Mouse (Mus musculus): ENCODE results near the gene Ski.

Gene Ski

GRCm38 (mm10) chr4:155149941-155150275 is 72.5 kb downstream of the Ski start:
- no peak for DNase-seq

- DNase-seq = peak; percentile 85 to 94
These were observed 73.3 kb downstream of the Ski start for GRCm38 (mm10) chr4:155148910-155149698.

DNA sequence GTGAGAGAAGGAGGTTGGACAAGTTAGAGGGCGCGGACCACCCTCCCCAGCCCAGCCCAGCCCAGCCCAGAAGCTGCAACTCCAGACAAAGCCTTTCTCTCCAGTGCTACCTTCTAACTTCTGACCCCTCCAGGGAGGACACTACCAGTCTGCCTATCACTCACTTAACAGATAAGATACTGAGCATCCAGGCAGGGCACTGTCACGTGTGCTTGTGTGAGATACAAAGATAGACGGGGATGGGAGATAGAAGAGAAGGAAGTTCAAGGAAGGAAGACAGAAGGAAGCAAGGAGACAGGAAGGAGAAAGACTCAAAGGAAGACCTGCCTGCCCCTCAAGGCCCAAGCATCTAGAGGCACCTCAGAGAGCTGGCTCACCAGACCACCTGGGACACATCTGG is 73.9 kb downstream of the Ski start:
- no peak for DNase-seq

DNA sequence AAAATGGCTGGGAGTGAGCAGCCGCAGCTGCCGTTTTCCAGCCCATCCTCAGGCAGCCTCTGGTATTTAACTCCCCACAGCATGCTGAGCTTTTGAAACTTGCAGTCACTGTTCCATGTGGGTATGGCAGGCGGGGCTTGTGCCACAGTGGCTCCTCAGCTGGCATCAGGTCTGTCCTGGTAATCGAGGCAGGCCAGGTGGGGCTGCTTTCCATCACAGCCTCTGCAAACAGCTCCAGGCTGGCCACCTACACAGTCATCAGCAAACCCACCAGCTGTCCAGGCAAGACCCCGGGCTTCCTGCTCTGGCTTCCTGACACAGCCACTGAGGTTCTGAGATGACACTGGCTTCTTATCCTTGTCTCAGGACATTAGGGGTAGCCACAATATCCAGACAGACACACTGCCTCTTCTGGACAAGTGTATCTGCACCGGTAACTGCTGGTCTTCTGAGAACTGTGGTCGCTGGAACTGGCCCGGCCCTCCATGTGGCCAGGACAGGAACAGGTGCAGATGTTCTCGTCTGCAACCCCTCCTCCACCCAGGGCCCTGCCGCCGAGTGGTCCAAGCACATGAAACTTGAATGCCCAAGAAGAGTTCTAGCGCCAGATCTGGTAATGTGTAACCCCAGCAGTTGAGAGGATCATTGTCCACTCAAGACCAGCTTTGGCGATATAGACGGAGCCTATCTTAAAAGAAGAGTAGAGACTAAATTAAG is 76.1 kb downstream of the Ski start:
- DNase-seq = no peak

DNA sequence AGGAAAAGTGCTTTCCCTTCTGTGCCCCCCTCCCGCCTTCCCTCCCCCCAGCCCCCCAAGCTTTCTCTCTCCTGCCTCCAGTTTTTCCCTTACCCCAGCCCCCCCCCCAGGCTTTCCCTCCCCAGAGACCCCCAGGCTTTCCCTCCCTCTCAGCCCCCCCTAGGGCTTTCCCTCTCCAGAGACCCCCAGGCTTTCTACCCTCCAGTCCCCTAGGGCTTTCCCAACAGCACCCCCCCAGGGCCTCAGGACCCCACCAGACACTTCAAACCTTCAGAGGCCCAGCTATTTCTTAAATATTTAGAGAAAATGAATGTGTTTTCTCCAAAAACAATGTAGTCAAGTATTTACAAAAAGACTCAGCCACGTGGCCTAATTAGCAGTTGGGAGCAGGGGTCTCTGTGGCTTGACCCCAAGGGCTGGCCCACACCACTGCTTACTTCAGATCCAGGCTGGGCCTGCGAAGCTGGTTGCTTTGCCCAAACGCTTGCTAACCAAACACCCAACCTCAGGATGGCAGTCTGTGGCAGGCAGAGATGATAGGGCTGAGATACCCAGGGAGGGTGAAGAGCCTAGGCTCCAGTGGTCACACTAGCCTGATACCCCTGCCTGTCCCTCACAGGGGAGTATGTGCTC is 77.7 kb downstream of the Ski start:
- DNase-seq = peak; percentile 49 to 81

- DNase-seq = peak; percentile 84 to 95
These were observed 78.4 kb downstream of the Ski start for GRCm38 (mm10) chr4:155143871-155144502.

DNA sequence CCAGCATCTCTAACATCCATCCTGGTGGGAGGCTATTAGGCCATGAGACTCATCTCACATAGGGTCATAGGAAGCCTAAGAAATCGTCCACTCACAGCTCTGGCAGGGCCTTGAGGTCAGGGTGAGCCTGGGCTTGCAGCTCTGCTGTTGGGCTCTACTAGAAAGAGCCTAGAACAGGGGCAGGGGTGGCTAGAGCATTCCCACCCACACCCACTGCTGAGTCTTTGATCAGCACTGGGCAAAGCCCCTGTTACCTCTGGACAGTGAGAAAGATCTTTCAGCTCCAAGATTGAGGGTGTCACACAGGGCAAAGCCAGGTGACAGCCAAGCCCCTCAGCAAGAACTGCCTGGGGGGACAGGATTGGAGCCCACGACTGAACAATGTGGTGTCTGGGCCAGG is 79.0 kb downstream of the Ski start:
- DNase-seq = no peak

GRCm38 (mm10) chr4:155142836-155143235 is 79.6 kb downstream of the Ski start:
- DNase-seq = no peak

GRCm38 (mm10) chr4:155140795-155141265 is 81.6 kb downstream of the Ski start:
- DNase-seq = peak; percentile 65 to 81

DNA sequence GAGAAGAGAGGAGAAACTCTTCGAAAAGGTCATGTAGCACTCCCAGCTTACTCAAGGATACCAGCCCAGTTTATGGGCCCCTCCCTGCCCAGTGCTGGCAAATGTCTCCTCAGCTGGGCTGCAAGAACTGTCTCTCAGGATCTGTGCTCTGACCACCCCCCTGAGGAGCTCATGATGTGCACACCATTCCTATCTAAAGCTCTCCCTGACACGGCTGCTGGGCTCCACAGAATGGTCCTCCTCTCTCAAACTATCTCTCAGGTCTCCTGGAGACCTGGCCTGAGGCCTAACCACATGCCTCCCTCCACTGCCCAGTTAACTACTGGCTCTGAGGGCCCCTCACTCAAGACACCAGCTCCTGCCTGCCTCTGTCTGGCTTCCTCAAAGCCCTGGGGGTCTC is 82.2 kb downstream of the Ski start:
- DNase-seq = no peak

DNA sequence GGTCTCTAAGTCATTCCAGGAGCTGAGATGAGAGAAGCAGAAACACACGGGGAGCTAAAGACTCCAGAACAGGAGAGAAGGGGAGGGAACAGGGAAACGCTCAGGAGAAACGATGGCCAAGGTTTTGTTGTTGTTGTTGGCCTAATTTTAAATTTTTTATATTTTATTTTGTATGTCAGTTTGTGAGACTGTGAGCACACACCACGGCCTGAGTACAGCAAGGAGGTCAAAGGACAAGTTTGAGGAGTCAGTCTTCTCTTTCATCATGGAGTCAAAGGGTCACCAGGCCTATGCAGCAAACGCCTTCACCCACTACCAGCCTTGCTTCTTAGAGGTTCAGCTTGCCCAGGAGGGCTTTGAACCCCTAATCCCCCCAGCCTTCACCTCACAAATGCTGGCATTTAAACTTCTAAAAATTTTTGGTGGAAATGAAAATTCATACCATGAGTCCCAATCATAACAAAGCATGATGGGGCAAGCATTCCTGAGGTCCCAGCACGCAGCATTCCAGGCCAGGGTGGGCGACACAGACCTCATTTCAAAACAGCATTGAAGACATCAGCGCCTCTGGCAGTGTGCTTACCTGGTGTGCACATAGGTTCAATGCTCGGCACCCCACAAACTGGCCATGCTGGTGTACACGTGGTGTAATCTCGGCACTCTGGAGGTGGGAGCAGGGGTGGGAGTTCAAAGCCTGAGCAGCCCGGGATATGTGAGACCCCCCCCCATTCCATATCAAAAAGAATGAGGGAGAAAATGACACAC is 82.9 kb downstream of the Ski start:
- no peak for DNase-seq

DNA sequence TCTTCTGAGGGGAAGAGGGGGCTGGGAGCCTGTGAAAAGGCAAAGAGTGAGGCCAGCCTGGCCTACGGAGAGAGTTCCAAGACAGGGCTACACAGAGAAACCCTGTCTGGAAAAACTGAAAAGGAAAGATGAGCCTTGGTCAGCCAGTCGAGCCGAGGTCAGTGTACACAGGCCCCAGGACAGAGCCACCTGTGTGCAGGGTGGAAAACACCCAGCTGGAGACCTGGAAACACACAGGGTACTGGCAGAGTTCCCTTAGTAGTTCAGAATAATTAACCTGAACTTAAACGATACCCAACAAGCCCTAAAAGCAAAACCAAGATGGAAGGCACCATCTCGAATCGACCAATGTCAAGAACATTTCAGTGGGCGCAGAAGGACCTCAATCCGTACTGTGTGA is 83.9 kb downstream of the Ski start:
- DNase-seq = no peak

GRCm38 (mm10) chr4:155137891-155138290 is 84.5 kb downstream of the Ski start:
- DNase-seq = no peak

- DNase-seq = peak in 1 of 2 experiments; percentile 34
These were observed 86.3 kb downstream of the Ski start for GRCm38 (mm10) chr4:155135909-155136585.

GRCm38 (mm10) chr4:155134686-155135172 is 87.7 kb downstream of the Ski start:
- DNase-seq = no peak

DNA sequence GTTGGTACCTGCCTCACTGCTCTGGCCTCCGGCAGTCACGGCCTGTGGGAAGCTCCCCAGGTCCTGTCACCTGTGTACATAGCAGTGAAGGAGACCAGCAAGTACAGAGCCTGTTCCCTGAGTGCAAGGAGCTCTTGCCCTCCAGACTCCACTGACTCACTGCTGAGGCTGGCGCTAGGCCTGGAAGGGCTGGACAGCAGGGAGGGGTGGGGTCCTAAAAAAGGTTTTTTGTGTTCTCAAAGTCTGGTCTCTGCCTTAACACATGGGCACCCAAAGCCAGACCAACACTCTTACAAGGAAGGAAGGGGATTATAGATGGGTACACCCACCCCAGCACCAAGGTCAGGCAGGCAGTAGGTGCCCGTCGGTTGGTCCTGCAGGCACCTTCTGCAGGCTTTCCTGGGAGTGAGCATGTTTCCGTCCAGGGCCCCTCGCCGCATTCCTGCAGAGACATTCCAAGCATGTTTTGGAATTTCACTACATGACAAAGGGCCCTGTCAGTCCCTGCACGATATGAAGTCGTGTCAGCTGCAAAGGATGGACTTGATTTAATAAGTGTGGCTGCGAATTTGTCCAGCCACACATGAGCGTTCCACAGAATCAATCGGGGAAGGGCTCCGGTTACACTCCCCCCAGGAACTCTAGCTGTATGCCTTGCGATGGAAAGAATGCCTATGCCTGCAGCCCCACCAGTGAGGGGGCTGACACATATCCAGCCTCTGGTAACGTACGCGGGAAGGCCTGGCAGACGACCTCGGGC is 88.6 kb downstream of the Ski start:
- DNase-seq = peak; percentile 45 to 71

DNA sequence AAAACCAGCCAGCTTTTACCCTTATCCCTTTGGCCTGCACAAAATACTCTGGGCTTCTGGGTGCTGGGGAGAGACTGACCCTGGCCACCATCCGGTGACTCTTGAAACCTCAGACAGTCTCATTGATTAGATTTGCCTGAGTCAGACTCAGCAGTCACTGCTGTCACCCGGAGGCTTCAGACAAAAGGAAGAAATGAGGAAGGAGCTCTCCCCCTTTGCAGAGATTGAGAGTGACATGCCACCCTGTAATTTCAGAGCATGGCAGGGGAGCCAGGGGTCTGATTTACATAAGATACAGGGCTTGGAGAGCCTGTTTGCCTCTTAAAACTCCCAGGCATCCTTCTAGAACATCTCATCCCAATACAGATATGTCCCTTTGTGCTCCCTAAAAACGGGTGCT is 89.2 kb downstream of the Ski start:
- no peak for DNase-seq

DNA sequence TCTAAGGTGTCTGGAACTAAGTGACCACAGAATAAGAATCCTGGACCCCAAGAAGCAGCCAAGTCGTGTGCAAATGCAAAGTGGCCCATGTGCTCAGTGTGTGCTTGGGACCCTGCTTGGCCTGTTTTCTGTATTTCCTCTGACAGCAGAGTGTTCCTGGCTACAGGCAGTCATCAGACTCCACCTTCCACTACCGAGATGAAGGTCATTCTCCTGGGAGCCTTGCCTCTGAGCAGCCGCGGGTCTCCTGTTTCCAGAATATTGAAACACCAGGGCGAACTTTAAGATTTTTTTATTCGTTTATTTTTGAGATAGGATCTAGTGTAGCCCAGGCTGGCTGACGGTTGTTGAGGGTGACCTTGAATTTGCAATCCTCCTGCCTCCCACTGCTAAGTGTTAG is 91.8 kb downstream of the Ski start:
- DNase-seq = no peak

GRCm38 (mm10) chr4:155129996-155130395 is 92.4 kb downstream of the Ski start:
- peak; percentile 77 to 86 for DNase-seq

- DNase-seq = peak; percentile 67 to 72
These were observed 93.1 kb downstream of the Ski start for GRCm38 (mm10) chr4:155129132-155129917.

All from lung, postnatal 4 days (tissue).